Mouse (Mus musculus) midbrain, embryonic 11.5 days (tissue): Measurements from ENCODE around the gene Snd1. TPM values are rescaled to one million over a fixed set of nuclear protein-coding genes. Genes with fewer than 3 reads are reported as not detected.
"Not testable (repeated sequence)": the region's sequence is repeated elsewhere in the genome, so short reads cannot be mapped to it uniquely, and the experiment has no call there.

ENCODE experiments used
- ATAC-seq: fragments of 200-750 bp; cut with Nextera tagmentation; 2 replicates; pipeline ENCODE4 v1.8.0; 2017; ENCODE audit warnings: moderate TSS enrichment, moderate library complexity; ENCODE audit not compliant: low FRiP score
- DNase-seq: peaks from one replicate; pipeline ENCODE4 v3.0.0; 2015; ENCODE audit warnings: low spot score; ENCODE audit errors: missing footprints
- H3K27ac ChIP-seq: fragments of 300-500 bp; sonication (generic); 2 replicates; pipeline ENCODE4 v1.5.1; 2014; ENCODE audit warnings: low read depth, low read length
- H3K27me3 ChIP-seq: fragments of 300-500 bp; sonication (generic); 2 replicates; pipeline ENCODE4 v1.6.1; 2014; ENCODE audit warnings: mild to moderate bottlenecking, low read length, moderate library complexity, mixed read lengths; ENCODE audit not compliant: control insufficient read depth, insufficient read depth
- H3K36me3 ChIP-seq: fragments of 300-500 bp; sonication (generic); 2 replicates; pipeline ENCODE4 v1.6.1; 2014; ENCODE audit warnings: mild to moderate bottlenecking, low read length, moderate library complexity, mixed read lengths; ENCODE audit not compliant: control insufficient read depth, insufficient read depth
- H3K4me1 ChIP-seq: fragments of 300-500 bp; sonication (generic); 2 replicates; pipeline ENCODE4 v1.6.1; 2014; ENCODE audit warnings: low read length; ENCODE audit not compliant: control insufficient read depth, insufficient read depth
- H3K4me2 ChIP-seq: fragments of 300-500 bp; sonication (generic); 2 replicates; pipeline ENCODE4 v1.6.1; 2014; ENCODE audit warnings: mild to moderate bottlenecking, moderate library complexity
- H3K4me3 ChIP-seq: fragments of 300-500 bp; sonication (generic); 2 replicates; pipeline ENCODE4 v1.5.1; 2014; ENCODE audit warnings: low read depth, low read length
- H3K9ac ChIP-seq: fragments of 300-500 bp; sonication (generic); 2 replicates; pipeline ENCODE4 v1.6.1; 2014; ENCODE audit warnings: low read length
- H3K9me3 ChIP-seq: fragments of 300-500 bp; sonication (generic); 2 replicates; pipeline ENCODE4 v1.6.1; 2016; ENCODE audit warnings: low read length; ENCODE audit not compliant: control insufficient read depth
- WGBS: fragments of 180-500 bp; shearing (Covaris S2); extraction: QIAGEN DNeasy Blood & Tissue Kit; methylation state at CpG from one replicate; pipeline ENCODE4 v1.1.7; 2014; 5-methylcytosine and 5-hydroxymethylcytosine counted together
- polyA plus RNA-seq: library from polyadenylated mRNA; unstranded; fragments of >200 nt; fragmentation: Nextera tagmentation; extraction: Ambion mirVana; gene quantifications from 2 replicates; pipeline ENCODE4 v1.2.1, GENCODE M21; 2014

The Snd1 gene
- polyA plus RNA-seq, 1 experiment from 2014 or later: 88.9 TPM

DNA sequence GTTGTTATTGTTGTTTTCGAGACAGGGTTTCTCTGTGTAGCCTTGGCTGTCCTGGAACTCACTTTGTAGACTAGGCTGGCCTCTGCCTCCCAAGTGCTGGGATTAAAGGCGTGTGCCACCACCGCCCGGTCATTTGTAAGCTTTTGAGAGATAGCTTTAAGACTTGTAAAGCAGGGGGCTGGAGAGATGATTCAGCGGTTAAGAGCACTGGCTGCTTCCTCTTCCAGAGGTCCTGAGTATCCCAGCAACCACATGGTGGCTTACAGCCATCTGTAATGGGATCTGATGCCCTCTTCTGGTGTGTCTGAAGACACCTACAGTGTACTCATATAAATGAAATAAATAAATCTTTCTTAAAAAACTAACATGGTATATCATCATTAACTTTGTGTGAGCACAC, 45.8 kb downstream of the Snd1 start:
- not testable (repeated sequence) for H3K9me3 ChIP-seq, H3K4me3 ChIP-seq, DNase-seq, H3K27me3 ChIP-seq, H3K27ac ChIP-seq, ATAC-seq, H3K9ac ChIP-seq, H3K4me2 ChIP-seq, H3K36me3 ChIP-seq
- peaks cover 16% of the 10 kb centered on the region; the same call in 1 of the 2 replicates for H3K4me1 ChIP-seq
- 74% methylated on average over 5 of the region's 5 CpGs for WGBS

DNA sequence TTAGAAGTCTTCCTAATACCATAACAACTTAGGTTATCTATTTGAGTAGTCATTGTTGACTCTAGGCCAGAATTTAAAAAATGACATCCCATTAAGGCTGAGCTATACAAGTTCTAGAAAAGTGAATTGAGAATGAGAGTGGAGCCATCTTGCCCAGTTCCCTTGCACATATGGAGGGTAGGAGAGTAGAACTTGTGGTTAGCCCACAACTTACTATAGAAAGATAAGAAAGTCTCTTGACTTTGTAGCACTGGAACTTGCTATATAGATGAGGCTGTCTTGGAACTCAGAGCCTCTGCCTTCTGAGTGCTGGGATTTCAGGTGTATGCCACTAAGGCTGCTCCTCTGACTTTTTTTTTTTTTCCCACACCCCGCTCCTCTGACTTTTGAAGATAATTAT, 46.5 kb downstream of the Snd1 start:
- Histone ChIP-seq H3K27me3 (no peaks in the 10 kb centered on the region), H3K4me2 (no peak overlapping the region), H3K9me3 (no peaks in the 10 kb centered on the region), H3K4me3 (no peak overlapping the region), H3K36me3 (peaks cover 4% of the 10 kb centered on the region; the same call in 1 of the 2 replicates), H3K27ac (no peak overlapping the region), H3K9ac (no peak overlapping the region), H3K4me1 (peaks cover 13% of the 10 kb centered on the region; the same call in 1 of the 2 replicates)
- no peak for DNase-seq
- ATAC-seq: no peak
- 94% methylated on average over 1 of the region's 1 CpGs for WGBS

DNA sequence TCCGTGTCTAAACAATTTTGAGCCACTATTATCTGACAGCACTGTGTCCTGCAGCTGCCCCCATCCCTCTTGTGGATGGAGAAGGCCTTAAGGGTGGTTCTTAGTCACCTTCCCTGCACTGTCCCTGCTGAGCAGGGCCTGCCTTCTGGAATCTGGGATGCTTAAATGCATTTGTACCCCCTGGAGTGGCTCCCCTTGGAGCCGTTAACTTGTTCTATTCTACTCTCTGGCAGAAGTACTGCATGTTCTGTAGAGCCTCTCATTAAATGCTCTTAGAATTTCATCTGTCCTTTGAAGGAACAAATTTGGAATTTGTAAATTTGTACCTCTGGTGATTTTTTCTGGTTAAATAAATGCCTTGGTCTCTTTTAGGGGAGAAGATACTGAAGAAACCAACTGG, 50.6 kb downstream of the Snd1 start:
- Histone ChIP-seq H3K4me2 (no peak overlapping the region), H3K4me1 (no peaks in the 10 kb centered on the region), H3K27me3 (no peaks in the 10 kb centered on the region), H3K36me3 (peaks cover 7% of the 10 kb centered on the region; the same call in 1 of the 2 replicates), H3K4me3 (no peak overlapping the region), H3K9me3 (no peaks in the 10 kb centered on the region), H3K27ac (no peak overlapping the region), H3K9ac (no peak overlapping the region)
- WGBS: 70% methylated on average over 2 of the region's 2 CpGs
- DNase-seq: no peak
- ATAC-seq: no peak

DNA sequence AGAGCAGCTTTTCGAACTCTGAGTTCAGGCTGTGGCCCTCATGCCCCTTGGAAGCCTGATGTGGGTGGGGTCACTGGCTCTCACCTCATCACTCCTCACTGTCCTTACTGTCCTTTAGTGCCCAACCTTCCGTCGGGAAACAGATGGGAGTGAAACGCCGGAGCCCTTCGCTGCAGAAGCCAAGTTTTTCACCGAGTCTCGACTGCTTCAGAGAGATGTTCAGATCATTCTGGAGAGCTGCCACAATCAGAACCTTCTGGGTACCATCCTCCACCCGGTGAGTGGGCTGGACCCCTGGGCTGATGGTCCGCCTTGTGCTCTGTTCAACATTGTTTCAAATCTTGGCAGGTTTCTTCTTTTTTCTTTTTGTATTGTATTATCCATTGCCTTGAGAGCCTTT, 52.5 kb downstream of the Snd1 start:
- H3K27ac ChIP-seq: no peak overlapping the region
- WGBS: 93% methylated on average over 10 of the region's 10 CpGs
- H3K4me1 ChIP-seq: no peaks in the 10 kb centered on the region
- H3K9ac ChIP-seq: no peak overlapping the region
- H3K36me3 ChIP-seq: peaks cover 7% of the 10 kb centered on the region; the same call in 1 of the 2 replicates
- DNase-seq (no peak), ATAC-seq (no peak)
- no peaks in the 10 kb centered on the region for H3K27me3 ChIP-seq
- H3K4me2 ChIP-seq: no peak overlapping the region
- no peaks in the 10 kb centered on the region for H3K9me3 ChIP-seq
- H3K4me3 ChIP-seq: no peak overlapping the region

DNA sequence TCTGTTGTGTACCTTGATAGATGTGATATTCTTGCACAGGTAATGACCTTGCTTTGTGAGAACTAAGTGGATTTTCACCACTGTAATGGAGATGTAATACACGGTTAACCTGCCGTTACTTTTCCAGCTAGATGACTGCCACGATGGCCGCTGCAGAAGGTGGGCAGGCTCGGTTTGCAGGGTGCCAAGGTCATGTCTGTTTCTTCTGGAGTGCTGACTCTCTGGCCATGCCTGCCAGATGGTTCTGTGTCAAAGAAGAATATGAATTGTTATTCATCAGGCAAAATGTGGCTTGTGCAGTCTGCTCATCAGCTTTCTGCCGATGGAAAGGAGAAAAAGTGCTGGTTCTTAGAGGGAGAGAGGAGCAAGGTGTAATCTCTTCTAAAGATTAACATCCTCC, 53.3 kb downstream of the Snd1 start:
- Histone ChIP-seq H3K36me3 (peaks cover 7% of the 10 kb centered on the region; the same call in 1 of the 2 replicates), H3K9ac (no peak overlapping the region), H3K4me2 (no peak overlapping the region), H3K4me3 (no peak overlapping the region), H3K27me3 (no peaks in the 10 kb centered on the region), H3K4me1 (no peaks in the 10 kb centered on the region), H3K27ac (no peak overlapping the region), H3K9me3 (no peaks in the 10 kb centered on the region)
- 93% methylated on average over 6 of the region's 6 CpGs for WGBS
- ATAC-seq (no peak), DNase-seq (no peak)

DNA sequence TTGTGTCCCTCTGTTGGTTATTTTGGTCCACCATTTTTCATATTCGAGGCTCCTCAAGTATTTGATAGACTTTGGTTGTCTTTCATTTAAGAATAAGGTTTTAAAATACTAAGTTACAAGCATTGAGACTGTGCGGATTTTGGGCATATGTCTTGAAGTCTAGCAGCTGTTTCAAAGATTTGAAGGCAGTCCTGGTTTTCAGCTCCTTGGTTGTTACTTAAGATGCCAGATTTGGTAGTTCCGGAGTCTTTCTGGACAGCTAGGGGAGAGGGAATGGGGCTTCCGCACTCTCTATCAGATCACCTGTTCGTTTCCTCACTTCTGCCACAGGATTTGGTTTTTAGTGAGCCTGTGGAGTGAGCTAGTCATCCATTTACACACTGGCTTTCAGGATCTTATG, 61.5 kb downstream of the Snd1 start:
- H3K27me3 ChIP-seq: no peaks in the 10 kb centered on the region
- no peak overlapping the region for H3K27ac ChIP-seq
- no peaks in the 10 kb centered on the region for H3K4me1 ChIP-seq
- 92% methylated on average over 5 of the region's 5 CpGs for WGBS
- H3K4me3 ChIP-seq: no peak overlapping the region
- H3K36me3 ChIP-seq: no peaks in the 10 kb centered on the region; the same call in 1 of the 2 replicates
- no peaks in the 10 kb centered on the region for H3K9me3 ChIP-seq
- no peak overlapping the region for H3K9ac ChIP-seq
- DNase-seq (no peak), ATAC-seq (no peak)
- H3K4me2 ChIP-seq: no peak overlapping the region

DNA sequence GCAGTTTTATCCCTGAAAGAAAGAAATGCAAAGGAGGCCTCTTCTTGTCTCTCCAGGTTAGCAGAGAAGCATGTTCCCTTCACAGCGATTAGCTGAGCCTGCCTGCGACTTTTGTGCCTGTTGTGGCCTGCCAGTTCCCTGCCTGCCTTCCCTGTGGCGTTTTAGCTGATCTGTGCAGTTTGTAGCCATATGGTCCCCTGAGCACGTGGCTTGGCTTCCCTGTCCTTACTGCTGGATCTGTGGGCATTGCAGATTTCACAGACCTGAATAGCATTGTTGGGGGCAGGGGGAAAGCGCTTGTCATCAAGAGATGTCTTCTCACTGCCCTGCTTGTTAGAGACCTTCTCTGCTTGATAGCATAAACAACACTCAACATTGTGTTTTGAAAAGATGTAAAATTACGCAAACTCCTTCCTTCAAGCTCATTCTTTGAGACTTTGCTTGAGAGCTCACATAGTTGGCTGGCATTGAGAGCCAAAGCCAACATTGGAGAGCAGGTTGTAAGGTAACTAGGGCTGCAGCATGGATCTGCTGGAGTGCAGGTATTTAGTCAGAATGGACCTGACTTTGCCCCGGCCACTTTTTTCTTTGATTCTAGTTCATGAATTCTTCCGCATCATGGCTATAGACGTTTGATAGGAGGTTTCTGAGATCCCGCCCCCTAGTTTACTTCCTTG, 63.0 kb downstream of the Snd1 start:
- H3K4me3 ChIP-seq: no peak overlapping the region
- peak; percentile 61; the same call in 1 of the 2 replicates for ATAC-seq
- H3K4me1 ChIP-seq: no peaks in the 10 kb centered on the region
- peak; percentile 75 for DNase-seq
- H3K27me3 ChIP-seq: no peaks in the 10 kb centered on the region
- H3K36me3 ChIP-seq: no peaks in the 10 kb centered on the region; the same call in 1 of the 2 replicates
- H3K27ac ChIP-seq: no peak overlapping the region
- H3K4me2 ChIP-seq: no peak overlapping the region
- 77% methylated on average over 10 of the region's 10 CpGs for WGBS
- H3K9me3 ChIP-seq: no peaks in the 10 kb centered on the region
- no peak overlapping the region for H3K9ac ChIP-seq

DNA sequence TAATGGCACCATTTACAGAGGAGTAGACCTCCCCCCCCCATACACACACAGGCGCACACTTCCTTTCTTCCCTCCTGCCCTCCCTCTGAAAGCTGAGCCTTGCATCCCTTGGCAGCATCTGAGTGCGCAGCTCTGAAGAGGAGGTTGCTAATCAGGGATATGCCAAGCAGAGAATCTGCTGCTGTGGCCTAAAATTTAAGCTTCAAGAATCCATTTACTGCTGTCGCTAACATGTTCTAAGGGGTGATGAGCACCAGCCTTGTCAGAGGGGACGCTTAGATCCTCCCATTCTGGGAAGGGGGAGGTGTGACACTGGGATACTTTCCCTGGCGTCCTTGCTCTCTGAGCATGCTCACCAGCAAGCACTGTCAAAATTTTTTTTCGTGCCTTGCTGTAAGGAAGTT, 67.4 kb downstream of the Snd1 start:
- ATAC-seq (0 out of 2 replicates have a peak, but pooled peaks have one; percentile 14), DNase-seq (peak; percentile 75)
- Histone ChIP-seq H3K4me2 (no peak overlapping the region), H3K27me3 (no peaks in the 10 kb centered on the region), H3K9me3 (no peaks in the 10 kb centered on the region), H3K4me1 (no peaks in the 10 kb centered on the region), H3K36me3 (no peaks in the 10 kb centered on the region; the same call in 1 of the 2 replicates), H3K9ac (no peak overlapping the region), H3K27ac (no peak overlapping the region), H3K4me3 (no peak overlapping the region)
- 71% methylated on average over 6 of the region's 6 CpGs for WGBS

DNA sequence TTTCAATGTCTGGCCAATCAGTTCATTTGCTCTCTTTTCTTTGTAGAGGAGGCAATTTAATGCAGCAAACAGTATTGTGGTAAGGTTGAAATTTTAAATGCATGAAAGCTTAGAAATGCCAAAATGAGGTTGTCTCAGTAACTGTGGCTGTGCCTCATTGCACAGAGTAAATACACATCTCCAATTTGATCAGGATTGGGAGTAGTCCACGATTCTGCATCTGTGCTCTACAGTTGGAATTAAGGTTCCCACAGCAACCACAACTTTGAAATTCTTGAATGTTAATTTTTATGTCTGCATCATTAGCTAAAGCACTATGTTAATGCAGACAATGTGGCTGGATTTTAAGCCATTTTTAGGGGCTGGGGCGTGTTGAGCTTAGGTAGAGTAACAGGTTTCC, 72.0 kb downstream of the Snd1 start:
- no peak for ATAC-seq
- no peak for DNase-seq
- WGBS: 78% methylated on average over 2 of the region's 2 CpGs
- Histone ChIP-seq H3K27ac (no peak overlapping the region), H3K9ac (no peak overlapping the region), H3K4me1 (peaks cover 5% of the 10 kb centered on the region; the same call in 1 of the 2 replicates), H3K4me2 (no peak overlapping the region), H3K27me3 (no peaks in the 10 kb centered on the region), H3K36me3 (no peaks in the 10 kb centered on the region), H3K4me3 (no peak overlapping the region), H3K9me3 (no peaks in the 10 kb centered on the region)
